ENCODE assay signal across 10 mouse cellular contexts in the genomic region with DNA sequence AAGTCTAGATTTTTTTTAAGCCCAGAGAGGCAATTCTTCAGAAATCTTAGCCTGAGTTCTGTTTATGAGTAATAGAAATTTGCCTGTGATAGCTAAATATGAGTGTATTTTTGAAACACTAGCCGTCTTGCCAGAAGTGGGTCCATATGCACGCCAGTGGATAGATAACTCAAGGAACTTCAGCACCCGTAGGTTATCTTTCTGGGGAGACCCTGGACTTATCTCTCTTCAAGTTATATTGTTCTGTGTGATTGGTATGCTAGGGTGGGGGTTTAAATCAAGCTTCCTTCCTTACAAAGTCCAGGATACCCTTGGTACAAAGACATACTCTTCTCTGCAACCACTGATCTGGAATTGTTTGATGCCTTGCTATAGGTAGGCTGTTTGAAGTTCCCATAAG. TPM values are rescaled to one million over a fixed set of nuclear protein-coding genes. Genes with fewer than 3 reads are reported as not detected.
DNase-seq lines count a peak whose midpoint lies in the region; ATAC-seq lines count a peak whose summit lies in the region.
"Had no signal": no experiment of that assay in that cellular context is flagged by ENCODE, and none has a peak within 500 bp of the region (broad histone marks: within the 10 kb centered on the region; RNA-seq: fewer than 3 reads in every experiment).

No protein-coding gene starts in this region.

- no peak for ATAC-seq in megakaryocyte, adult 5-6 weeks (ENCODE audit: poor library complexity, severe bottlenecking)
- ATAC-seq in limb, embryonic 12.5 days (ENCODE audit: insufficient number of reproducible peaks, insufficient read depth, low FRiP score, low TSS enrichment, low read depth): no peak
- ATAC-seq in neural tube, embryonic 15.5 days (ENCODE audit: low FRiP score): no peak

- intact Hi-C loops in heart, postnatal 25 days (cut with DNase I): loop anchor here (2.0 kb wide), 1 partner anchor 47 kb away; a partner anchor contains a TSS

- H3K27me3 ChIP-seq in megakaryocyte, embryonic 14.5 days (replicated peaks): no peaks in the 10 kb centered on the region
- H3K27me3 ChIP-seq in limb, embryonic 12.5 days: no peaks in the 10 kb centered on the region
- no peaks in the 10 kb centered on the region for H3K27me3 ChIP-seq in neural tube, embryonic 15.5 days (replicated peaks)

- DNase-seq in heart, adult 11 months: peak; percentile 28
- no peak for DNase-seq in heart, postnatal 25 days (ENCODE audit: low spot score)
- no peak for DNase-seq in yolk sac, embryonic 10.5 days (ENCODE audit: low spot score)
- no peak for DNase-seq in T-cell, adult 2 months (ENCODE audit: low spot score)

- peak overlapping the region; percentile 99 for H3K4me3 ChIP-seq in megakaryocyte, embryonic 14.5 days (replicated peaks)
- H3K4me3 ChIP-seq in limb, embryonic 12.5 days (replicated peaks): peak overlapping the region; percentile 76; the same call in 1 of the 2 replicates
- peak overlapping the region; percentile 93 for H3K4me3 ChIP-seq in neural tube, embryonic 15.5 days (replicated peaks)

- H3K27ac ChIP-seq in limb, embryonic 12.5 days: no peak overlapping the region
- H3K27ac ChIP-seq in neural tube, embryonic 15.5 days (replicated peaks): no peak overlapping the region

- 80% methylated on average over 3 of the region's 3 CpGs for WGBS in limb, embryonic 12.5 days
- 83% methylated on average over 3 of the region's 3 CpGs for WGBS in neural tube, embryonic 15.5 days

- H3K9me3 ChIP-seq in megakaryocyte, embryonic 14.5 days: no peaks in the 10 kb centered on the region
- no peaks in the 10 kb centered on the region for H3K9me3 ChIP-seq in limb, embryonic 12.5 days
- no peaks in the 10 kb centered on the region for H3K9me3 ChIP-seq in neural tube, embryonic 15.5 days (replicated peaks)

- H3K36me3 ChIP-seq in megakaryocyte, embryonic 14.5 days (replicated peaks; ENCODE audit: low read length): no peaks in the 10 kb centered on the region
- no peaks in the 10 kb centered on the region for H3K36me3 ChIP-seq in limb, embryonic 12.5 days
- H3K36me3 ChIP-seq in neural tube, embryonic 15.5 days: no peaks in the 10 kb centered on the region

- peaks cover 47% of the 10 kb centered on the region for H3K4me1 ChIP-seq in megakaryocyte, embryonic 14.5 days
- peaks cover 6% of the 10 kb centered on the region for H3K4me1 ChIP-seq in limb, embryonic 12.5 days (replicated peaks)
- peaks cover 23% of the 10 kb centered on the region for H3K4me1 ChIP-seq in neural tube, embryonic 15.5 days

- H3K9ac ChIP-seq in limb, embryonic 12.5 days (replicated peaks): 0 out of 2 replicates have a peak overlapping the region, but pooled peaks have one; percentile 80
- H3K9ac ChIP-seq in neural tube, embryonic 15.5 days (replicated peaks): 0 out of 2 replicates have a peak overlapping the region, but pooled peaks have one; percentile 14

- H3K4me2 ChIP-seq in limb, embryonic 12.5 days: peak overlapping the region; percentile 82
- peak overlapping the region; percentile 71 for H3K4me2 ChIP-seq in neural tube, embryonic 15.5 days

RNA-seq across cellular contexts. Expression of a gene that starts 1.7 kb away (rescaled TPM):
- total RNA-seq in heart, postnatal 25 days (2021): 1 to 10 TPM; 9.2 to 9.9 TPM
- 0.37 and 13.6 TPM in 2 replicates for polyA plus RNA-seq in megakaryocyte, embryonic 14.5 days (2012; ENCODE audit: insufficient read depth, low replicate concordance)
- 12.5 and 14.0 TPM in 2 replicates for total RNA-seq in megakaryocyte, adult 5-6 weeks (2015)
- 17.0 and 21.9 TPM in 2 replicates for total RNA-seq in megakaryocyte, adult 5-6 weeks (2017)
- polyA plus RNA-seq in limb, embryonic 12.5 days (2016; fragmentation: Nextera tagmentation; extraction: Ambion mirVana): 35.2 and 38.6 TPM in 2 replicates
- 88.6 and 106 TPM in 2 replicates for polyA plus RNA-seq in neural tube, embryonic 15.5 days (2015; fragmentation: Nextera tagmentation; extraction: Ambion mirVana)

RNA-seq across cellular contexts. Expression of a gene that starts 46.7 kb away (rescaled TPM):
- 1 to 10 TPM; 3.8 to 4.1 TPM for total RNA-seq in heart, postnatal 25 days (2021)
- 2.1 TPM in 1 of 2 replicates, not detected in the other for polyA plus RNA-seq in megakaryocyte, embryonic 14.5 days (2012; ENCODE audit: insufficient read depth, low replicate concordance)
- 7.6 and 7.9 TPM in 2 replicates for total RNA-seq in megakaryocyte, adult 5-6 weeks (2015)
- 1.5 and 1.7 TPM in 2 replicates for total RNA-seq in megakaryocyte, adult 5-6 weeks (2017)
- 17.4 and 20.7 TPM in 2 replicates for polyA plus RNA-seq in limb, embryonic 12.5 days (2016; fragmentation: Nextera tagmentation; extraction: Ambion mirVana)
- 11.6 and 14.1 TPM in 2 replicates for polyA plus RNA-seq in neural tube, embryonic 15.5 days (2015; fragmentation: Nextera tagmentation; extraction: Ambion mirVana)

RNA-seq across cellular contexts. Expression of a gene that starts 50.3 kb away (rescaled TPM):
- under 1 TPM in 1 of 2 experiments, not detected in 1; 0.56 TPM for total RNA-seq in heart, postnatal 25 days (2021)
- not detected in 2 replicates for polyA plus RNA-seq in megakaryocyte, embryonic 14.5 days (2012; ENCODE audit: insufficient read depth, low replicate concordance)
- not detected in 2 replicates for total RNA-seq in megakaryocyte, adult 5-6 weeks (2015)
- not detected in 2 replicates for total RNA-seq in megakaryocyte, adult 5-6 weeks (2017)
- polyA plus RNA-seq in limb, embryonic 12.5 days (2016; fragmentation: Nextera tagmentation; extraction: Ambion mirVana): 0.60 TPM in 1 of 2 replicates, not detected in the other
- 4.3 and 5.2 TPM in 2 replicates for polyA plus RNA-seq in neural tube, embryonic 15.5 days (2015; fragmentation: Nextera tagmentation; extraction: Ambion mirVana)
- total RNA-seq: adrenal gland, adult 8-10 months had no signal
- polyA plus RNA-seq: large intestine, adult 2 months had no signal
